Mouse (Mus musculus): ENCODE results near the gene Zfp457. TPM values are rescaled to one million over a fixed set of nuclear protein-coding genes. Genes with fewer than 3 reads are reported as not detected.

The Zfp457 gene
- polyA plus RNA-seq (2017; shearing (Covaris generic)) = 1 to 10 TPM in 1 of 2 experiments, under 1 TPM in 1; 0.48 to 2.3 TPM

GRCm38 (mm10) chr13:67305822-67306672 lies at the start of gene Zfp457:
Zfp457 (minus strand) TSS chr13:67306485.

GRCm38 (mm10) chr13:67332019-67332724 lies 25.9 kb upstream of the Zfp457 start, which contains the start of gene Zfp595:
Zfp595 (minus strand) TSS chr13:67332570.

GRCm38 (mm10) chr13:67278314-67278713 lies 28.0 kb downstream of the Zfp457 start, which contains the start of gene Zfp458:
Zfp458 (minus strand) TSS chr13:67278466.

Other genes with a start within 250 kb of the Zfp457 start
- gene Zfp712, start 245.3 kb downstream of the Zfp457 start, polyA plus RNA-seq (2017; shearing (Covaris generic)) = 10 to 100 TPM in 1 of 2 experiments, 1 to 10 TPM in 1; 5.9 to 13.6 TPM
- 1 to 10 TPM; 3.5 to 8.1 TPM for gene Zfp708, start 208.5 kb downstream of the Zfp457 start, polyA plus RNA-seq (2017; shearing (Covaris generic))
- 1 to 10 TPM; 4.0 to 4.1 TPM for gene Gm28557, start 197.9 kb downstream of the Zfp457 start, polyA plus RNA-seq (2017; shearing (Covaris generic))
- gene Rslcan18, start 190.2 kb downstream of the Zfp457 start, polyA plus RNA-seq (2017; shearing (Covaris generic)) = under 1 TPM; 0.17 to 0.31 TPM
- gene Zfp759, start 184.8 kb downstream of the Zfp457 start, polyA plus RNA-seq (2017; shearing (Covaris generic)) = 1 to 10 TPM in 1 of 2 experiments, not detected in 1; 4.1 TPM
- gene Rsl1, start 133.3 kb downstream of the Zfp457 start, polyA plus RNA-seq (2017; shearing (Covaris generic)) = 10 to 100 TPM; 17.3 to 21.2 TPM
- 1 to 10 TPM; 3.1 to 5.3 TPM for gene Zfp455, start 112.0 kb downstream of the Zfp457 start, polyA plus RNA-seq (2017; shearing (Covaris generic))
- gene Zfp458, start 28.0 kb downstream of the Zfp457 start, polyA plus RNA-seq (2017; shearing (Covaris generic)) = 1 to 10 TPM; 1.3 to 3.5 TPM
- gene Zfp595, start 26.1 kb upstream of the Zfp457 start, polyA plus RNA-seq (2017; shearing (Covaris generic)) = 1 to 10 TPM; 7.7 to 8.4 TPM
- gene Gm28044, start 54.1 kb upstream of the Zfp457 start, polyA plus RNA-seq (2017; shearing (Covaris generic)) = 1 to 10 TPM in 1 of 2 experiments, under 1 TPM in 1; 0.90 to 1.3 TPM
- 1 to 10 TPM; 2.3 to 4.4 TPM for gene Zfp953, start 54.1 kb upstream of the Zfp457 start, polyA plus RNA-seq (2017; shearing (Covaris generic))
- 1 to 10 TPM in 1 of 2 experiments, under 1 TPM in 1; 0.63 to 3.1 TPM for gene Gm28041, start 69.2 kb upstream of the Zfp457 start, polyA plus RNA-seq (2017; shearing (Covaris generic))
- 1 to 10 TPM; 5.9 to 9.4 TPM for gene Zfp456, start 69.3 kb upstream of the Zfp457 start, polyA plus RNA-seq (2017; shearing (Covaris generic))
- gene Zfp429, start 93.3 kb upstream of the Zfp457 start, polyA plus RNA-seq (2017; shearing (Covaris generic)) = 10 to 100 TPM; 19.9 to 22.8 TPM
- gene Zfp459, start 114.9 kb upstream of the Zfp457 start, polyA plus RNA-seq (2017; shearing (Covaris generic)) = 1 to 10 TPM; 3.1 to 3.7 TPM
- 10 to 100 TPM in 1 of 2 experiments, 1 to 10 TPM in 1; 9.0 to 15.1 TPM for gene Zfp874a, start 145.1 kb upstream of the Zfp457 start, polyA plus RNA-seq (2017; shearing (Covaris generic))
- gene Zfp874b, start 177.8 kb upstream of the Zfp457 start, polyA plus RNA-seq (2017; shearing (Covaris generic)) = 10 to 100 TPM in 1 of 2 experiments, 1 to 10 TPM in 1; 7.6 to 13.0 TPM
- 10 to 100 TPM; 14.6 to 21.7 TPM for gene Zfp58, start 194.1 kb upstream of the Zfp457 start, polyA plus RNA-seq (2017; shearing (Covaris generic))
- gene Gm26965, start 219.7 kb upstream of the Zfp457 start, polyA plus RNA-seq (2017; shearing (Covaris generic)) = under 1 TPM in 1 of 2 experiments, not detected in 1; 0.36 TPM
- 10 to 100 TPM; 37.3 to 43.0 TPM for gene Zfp87, start 219.7 kb upstream of the Zfp457 start, polyA plus RNA-seq (2017; shearing (Covaris generic))
- 10 to 100 TPM; 16.6 to 20.8 TPM for gene Zfp748, start 247.3 kb upstream of the Zfp457 start, polyA plus RNA-seq (2017; shearing (Covaris generic))